Mouse (Mus musculus) WW6 (cell line): ENCODE data around the gene Dhh.

Experiments
- DNase-seq: peaks from one replicate; pipeline ENCODE4 v3.0.0-alpha.2; 2013; ENCODE audit warnings: low read depth, low spot score

Gene Dhh

DNA sequence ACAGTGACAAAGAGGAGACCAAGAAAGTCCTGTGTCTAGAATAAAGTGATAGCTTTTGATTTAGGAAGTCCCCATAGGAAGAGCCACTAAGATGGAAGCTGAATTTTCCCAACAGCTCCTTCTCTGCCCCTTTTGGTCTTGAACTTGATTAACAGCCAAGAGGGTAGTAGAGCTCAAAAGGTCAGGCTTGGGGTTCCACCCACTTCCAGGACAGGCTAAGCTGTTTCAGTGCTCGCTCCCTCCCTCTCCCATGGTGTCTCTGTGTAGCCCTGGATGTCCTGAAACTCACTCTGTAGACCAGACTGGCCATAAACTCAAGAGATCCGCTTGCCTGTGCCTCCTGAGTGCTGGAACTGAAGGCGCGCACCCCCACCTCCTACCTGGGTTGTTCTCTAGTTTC lies 17.7 kb upstream of the Dhh start:
- DNase-seq = no peak

DNA sequence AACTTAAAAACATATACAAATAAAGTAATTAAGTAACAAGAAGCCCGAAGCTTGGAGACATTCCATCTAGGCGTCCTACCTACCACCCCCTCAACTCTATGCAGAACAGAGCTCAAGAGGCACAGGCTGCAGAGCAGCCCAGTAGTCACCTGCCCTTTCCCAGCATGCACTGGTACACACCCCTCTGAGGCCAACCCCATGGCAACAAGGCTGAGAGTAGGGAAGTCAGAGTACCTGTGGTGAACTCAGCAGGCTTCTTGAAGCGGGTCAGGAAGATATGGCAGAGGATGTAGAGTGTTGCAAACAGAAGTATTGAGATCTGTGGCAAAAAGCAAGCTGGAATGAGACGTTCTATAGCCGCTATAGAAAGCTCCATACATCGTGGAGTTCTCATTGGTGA lies 16.6 kb upstream of the Dhh start:
- no peak for DNase-seq

DNA sequence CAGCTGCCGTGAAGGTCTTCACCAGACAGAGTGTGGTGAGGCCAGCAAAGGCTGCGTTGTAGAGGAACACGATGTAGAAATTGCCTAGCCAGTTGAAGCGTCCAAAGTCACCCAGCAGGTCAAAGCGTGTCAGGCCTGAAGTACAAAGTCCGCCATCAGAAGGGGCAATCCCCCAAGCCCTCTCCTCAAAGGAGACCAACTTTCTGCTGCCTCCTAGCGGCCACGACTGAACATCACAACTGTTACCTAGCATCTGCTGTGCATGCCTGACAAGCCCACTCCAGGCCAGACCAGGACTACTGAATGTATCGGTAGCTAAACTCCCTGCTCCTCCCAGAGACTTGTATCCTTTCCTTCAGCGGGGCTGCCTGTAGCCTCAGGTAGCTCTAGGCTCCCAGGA lies 6.4 kb upstream of the Dhh start:
- no peak for DNase-seq

DNA sequence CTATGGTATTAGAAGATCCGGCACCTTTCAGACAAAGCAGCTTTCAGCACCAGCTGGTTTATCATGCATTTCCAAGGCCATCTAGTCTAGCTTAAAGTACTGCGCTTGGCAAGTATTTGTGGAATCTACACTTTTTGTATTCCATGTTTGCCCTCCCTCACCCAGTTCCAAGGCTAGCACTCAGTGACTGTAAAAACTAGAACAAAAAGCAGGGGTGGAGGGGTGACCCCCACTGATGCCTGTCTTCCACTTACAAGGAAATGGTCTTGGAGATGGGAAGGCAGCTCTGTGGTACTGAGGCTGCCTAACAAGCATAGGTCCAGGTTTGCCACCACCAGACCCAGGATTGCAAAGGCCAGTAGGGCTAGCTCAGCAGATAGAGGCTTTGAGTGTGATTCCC lies 4.3 kb upstream of the Dhh start:
- DNase-seq = no peak

DNA sequence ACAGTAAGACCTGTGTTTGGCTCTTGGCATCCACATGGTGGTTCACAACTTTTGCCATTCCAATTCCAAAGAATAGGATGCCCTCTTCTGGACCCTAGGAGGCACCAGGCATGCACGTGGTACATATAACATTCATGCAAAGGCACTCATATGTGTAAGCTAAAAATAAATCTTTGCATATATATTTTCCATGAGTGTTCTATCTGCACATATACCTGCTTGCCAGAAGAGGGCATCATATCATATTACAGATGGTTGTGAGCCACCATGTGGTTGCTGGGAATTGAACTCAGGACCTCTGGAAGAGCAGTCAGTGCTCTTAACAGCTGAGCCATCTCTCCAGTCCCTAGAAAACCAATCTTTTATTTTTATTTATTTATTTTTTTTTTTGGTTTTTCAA lies 3.2 kb upstream of the Dhh start:
- no peak for DNase-seq

DNA sequence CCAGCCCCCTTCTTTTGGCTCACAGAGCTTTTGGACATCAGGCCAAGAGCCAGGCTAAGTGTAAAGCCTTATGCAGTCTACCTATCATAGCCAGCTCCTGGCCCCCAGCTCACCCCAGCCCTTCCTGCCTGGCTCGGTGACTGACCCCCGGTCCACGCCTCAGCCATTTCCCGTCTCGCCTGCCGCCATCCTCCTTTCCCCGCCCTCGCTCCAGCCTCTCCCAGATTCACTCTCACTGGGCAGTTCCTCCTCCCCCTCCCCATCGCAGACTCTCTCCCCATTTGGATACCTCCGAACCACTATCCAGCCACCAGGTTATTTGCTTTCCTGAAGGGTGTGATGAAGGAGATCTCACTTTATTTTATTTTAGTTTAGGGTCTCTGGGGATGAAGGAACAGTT lies 845 bp downstream of the Dhh start:
- no peak for DNase-seq

DNA sequence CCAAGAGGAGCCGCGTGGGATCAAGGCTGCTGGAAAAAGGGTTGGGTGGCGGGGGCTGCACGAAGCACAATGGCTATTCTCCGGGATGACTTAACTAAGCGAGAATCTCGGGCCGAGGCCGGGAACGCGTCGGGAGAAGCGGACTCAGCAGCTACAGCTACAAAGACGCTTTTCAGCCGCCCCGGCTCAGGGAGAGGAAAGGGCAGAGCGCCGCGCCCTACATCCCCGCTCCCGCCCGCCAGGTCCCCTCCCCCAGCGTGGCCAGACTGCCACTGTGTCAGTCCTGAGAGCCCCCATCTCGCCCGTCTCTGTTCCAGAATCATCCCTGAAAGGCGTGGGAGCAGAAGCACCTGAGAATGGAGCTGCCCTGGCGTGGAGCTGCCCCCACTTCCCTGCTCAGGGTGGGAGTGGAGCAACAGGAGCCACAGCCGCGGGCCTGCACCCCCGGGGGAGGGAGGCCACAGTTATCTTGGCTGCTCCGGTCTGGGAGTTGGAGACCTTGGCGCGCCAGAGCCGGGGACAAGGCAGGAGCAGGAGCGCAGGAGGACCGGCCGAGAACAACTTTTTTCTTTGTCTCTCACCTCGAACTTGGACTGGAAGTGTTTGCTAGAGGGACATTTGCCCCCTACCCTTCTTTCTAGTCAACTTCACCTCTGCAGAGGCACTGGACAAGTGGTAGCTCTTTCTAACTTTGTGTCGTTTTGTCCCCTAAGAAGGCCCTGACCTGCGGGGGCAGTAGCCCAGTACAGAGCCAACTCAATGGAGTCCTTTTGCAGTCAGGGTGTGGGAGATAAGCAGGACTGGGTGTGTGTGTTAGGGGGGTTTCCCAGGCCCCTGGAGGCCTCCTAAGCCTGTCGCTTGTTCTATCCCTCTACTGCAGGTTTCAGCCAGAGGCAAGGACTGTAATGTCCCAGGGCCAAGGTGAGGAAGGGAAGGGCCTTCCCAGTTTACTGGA lies 2.4 kb downstream of the Dhh start:
- no peak for DNase-seq

DNA sequence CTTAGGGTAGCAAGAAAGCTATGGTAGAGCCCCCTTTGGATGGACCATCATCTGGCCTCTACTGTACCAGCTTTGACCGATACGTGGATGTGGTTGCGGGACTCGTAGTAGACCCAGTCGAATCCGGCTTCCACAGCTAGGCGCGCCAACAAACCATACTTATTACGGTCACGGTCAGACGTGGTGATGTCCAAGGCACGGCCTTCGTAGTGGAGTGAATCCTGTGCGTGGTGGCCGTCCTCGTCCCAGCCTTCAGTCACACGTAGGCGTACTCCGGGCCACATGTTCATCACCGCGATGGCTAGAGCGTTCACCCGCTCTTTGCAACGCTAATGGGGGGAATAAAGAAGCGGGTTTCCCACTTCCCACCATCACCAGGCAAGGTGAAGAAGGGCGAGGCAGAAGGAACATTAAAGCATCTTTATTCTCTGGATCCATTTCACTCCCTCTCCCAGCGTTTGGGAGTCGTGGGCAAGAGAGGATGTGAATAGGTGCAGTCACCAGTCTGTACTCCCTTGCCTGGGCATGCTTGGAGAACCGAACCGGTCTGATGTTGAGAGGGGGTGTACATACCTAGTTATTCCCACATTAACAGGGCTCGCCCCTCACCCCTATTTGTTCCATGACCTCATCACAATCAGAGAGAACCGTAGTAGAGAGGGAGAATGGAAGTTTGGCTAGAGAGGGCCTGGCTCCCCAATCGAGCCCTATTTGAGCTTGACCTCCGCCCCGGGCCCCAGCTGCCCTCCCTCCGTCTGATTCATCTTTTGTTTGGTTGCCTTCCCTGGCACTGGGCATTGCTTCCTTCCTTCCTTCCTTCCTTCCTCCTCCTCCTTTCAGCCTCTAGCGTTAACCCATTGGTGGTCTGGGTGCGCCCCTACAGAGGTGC lies 3.4 kb downstream of the Dhh start:
- DNase-seq = no peak

DNA sequence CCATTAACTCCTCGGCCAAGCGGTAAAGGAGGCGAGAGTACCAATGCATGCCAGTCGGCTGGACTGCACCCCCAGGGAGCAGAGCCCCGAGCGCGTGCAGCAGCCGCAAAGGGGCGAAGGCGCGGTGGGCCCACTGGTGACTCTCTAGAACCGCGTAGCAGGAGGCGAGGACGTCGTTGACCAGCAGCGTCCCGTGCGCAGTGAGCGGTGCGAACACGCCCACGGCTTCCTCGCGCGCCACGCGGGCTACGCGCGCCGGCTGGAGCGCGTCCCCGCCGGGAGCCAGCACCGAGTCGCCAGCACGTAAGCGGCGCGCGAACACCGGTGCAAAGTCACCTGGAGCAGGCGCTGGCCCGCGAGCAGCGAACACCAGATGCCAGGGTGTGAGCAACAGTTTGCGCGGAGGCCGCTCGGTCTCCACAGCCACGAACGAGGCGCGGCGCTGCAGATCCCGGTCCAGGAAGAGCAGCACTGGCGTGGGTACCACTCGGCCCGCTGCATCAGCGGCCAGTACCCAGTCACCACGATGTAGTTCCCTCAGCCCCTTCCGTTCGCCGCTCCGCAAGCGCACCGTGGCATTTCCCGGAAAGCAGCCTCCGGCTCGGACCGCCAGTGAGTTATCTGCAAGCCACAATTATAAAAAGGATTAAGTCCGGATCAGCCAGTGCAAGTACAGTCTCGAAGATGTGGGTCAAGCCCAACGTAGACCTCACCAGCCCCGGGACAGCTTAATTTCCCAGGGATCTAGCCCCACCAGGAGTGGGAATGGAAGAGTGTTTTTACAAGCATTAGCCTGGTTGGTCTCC lies 4.2 kb downstream of the Dhh start, which contains the start of gene Rhebl1:
Gene Rhebl1, minus strand, starts transcription at position 601 of the 806 bp plus-strand sequence.
- no peak for DNase-seq

DNA sequence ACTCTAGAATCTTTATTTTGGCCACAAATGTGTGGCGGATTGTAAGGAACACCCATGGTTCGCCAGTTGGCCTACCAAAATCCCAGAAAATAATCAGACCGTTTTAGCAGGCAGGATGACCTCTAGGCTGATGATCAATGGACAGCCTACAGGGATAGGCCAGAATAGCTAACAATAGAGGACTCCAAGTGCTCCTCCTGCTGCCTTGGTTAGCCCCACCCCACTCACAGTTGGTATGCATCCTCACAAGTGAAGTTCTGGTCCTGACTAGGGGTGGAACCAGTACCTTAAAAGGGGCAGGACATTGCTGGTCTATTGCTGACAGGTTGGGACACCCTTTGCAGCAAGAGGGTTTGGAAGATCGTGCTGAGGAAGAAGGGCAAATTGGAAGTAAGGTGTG lies 5.3 kb downstream of the Dhh start:
- no peak for DNase-seq

DNA sequence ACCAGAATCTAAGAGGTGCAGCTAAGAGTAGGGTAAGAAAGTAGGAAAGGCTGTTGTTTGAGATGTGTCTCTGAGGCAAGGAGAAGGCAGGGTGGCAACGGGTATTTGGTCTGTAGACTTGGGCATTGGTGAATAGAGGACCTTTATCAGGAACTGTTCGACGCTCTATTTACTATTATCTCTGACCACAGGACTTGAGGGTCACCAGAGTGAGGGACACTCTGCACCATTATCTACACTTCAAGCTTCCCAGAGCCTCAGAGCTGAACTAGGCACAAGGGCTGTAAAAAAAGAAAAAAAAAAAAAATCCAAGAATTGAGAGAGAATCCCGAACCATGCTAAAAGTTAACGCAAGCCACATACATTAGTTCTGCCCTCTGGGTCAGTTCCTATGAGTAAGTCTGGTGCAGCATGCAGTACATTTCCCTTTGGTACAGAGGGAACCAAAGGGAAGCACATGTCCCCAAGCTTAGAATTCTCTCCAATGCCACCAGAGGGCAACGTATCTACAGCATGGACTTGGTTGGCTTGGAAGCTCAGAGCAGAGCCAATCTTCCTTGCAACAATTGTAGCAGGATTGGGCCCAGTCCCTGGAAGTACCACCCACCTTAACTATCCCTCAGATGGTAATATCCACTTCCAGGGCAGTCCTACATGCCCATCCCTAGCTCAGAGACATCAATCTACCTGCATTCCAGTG lies 6.3 kb downstream of the Dhh start:
- DNase-seq = no peak

DNA sequence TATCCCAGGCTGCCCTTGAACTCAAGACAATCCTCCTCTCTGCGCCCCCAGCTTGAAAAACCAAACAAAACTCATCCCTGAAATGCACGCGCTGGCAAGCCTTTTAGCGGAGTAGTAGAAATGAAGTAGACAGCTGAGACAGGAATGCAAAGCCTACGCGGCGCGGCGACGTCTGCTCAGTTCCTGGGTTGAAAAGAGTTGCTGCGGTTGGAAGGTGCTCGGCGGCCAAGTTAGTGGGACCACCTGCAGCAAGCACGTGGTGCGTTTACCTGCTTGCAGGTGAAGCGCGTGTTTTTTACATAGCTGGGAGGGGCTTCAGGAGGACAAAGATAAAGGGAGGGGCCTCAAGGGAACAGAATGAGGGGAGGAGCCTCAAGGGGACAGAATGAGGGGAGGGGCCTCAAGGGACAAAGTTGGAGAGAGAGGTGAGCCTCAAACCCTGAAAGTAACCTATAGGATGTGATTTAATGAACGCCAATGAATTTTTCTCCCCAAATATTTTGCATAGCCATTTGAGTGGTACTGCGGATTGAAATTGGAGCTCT lies 7.1 kb downstream of the Dhh start:
- no peak for DNase-seq

DNA sequence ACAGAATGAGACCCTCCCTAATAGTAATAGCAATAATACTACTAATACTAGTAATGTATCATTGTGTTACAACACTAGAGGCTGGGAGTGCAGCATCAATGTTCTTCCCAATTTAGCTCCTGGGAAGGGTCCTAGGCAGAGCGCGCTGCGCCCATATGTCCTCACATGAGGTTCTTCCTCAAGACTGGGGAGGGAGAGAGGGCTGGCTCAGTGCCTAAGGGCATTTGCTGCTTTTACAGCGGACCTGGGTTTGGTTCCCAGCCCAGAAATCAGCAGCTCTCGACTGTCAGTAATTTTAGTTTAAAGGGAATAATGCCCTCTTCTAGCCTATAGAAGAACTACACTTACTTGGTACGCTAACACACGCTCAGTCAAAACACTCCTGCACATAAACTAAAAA lies 10.8 kb downstream of the Dhh start:
- DNase-seq = no peak

DNA sequence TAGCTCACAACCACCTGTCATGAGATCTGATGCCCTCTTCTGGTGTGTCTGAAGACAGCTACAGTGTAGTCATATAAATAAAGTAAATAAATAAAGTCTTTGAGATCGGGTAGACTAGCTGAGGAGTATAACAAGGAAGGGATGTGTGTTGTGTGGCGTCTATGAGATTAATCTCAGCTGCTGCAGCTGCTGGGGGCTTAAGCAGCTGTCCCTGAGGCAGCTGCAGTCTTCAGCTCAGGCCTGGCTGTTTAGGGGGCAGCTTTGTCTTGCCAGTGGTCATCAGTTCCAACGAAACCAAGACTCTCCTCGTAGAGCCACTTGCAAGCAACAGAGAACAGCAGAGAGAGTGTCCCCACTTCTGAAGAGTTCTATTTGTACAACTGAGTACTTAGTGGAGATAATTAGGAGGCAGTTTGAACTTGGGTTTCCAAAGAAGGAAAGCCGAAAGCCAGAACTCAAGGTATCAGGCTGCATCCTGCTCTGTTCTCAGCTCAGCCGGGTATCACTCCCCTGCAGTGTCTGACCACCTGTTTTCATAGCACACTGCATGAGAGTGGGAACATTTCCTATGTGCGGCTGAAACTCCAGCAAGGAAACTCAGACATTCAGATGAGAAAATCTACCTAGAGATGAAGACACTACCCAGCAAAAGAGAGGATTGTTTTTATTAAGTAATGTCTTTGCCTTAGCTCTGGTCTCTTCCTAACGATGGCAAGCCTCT lies 11.5 kb downstream of the Dhh start:
- no peak for DNase-seq

DNA sequence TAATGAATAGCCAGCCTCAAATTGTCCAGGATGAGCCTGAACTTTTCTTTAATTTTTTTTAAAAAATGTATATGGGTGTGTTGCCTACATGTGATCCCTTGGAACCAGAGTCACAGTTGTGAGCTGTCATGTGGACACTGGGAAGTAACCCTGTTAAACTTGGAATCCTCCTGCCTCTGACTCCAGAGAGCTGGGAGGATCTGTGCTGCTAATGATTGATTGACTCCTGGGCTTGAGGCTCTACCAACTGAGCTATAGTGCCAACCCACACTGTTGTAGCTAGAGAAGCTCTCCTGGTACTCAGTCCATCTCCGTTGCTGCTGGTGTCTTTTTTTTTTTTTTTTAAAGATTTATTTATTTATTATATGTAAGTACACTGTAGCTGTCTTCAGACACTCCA lies 14.2 kb downstream of the Dhh start:
- DNase-seq = no peak

DNA sequence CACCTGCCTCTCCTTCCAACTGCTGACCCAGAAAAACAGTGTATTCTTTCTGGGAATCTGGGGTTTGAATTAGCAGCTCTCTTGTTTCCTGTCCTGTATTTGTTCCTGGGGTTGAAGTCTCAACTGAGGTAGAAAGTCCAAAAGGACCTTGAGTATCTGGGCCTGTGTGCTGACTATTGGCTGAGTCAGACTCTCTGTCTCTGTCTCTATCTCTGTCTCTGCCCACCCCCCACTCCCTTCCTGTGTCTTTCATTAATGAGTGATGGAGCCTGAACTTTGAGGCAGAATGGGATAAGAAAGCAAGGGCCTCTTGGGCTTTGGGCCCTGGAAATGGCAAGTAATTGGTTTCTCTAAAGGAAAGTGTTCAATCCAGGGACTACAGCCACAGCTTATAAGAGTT lies 14.7 kb downstream of the Dhh start:
- no peak for DNase-seq

DNA sequence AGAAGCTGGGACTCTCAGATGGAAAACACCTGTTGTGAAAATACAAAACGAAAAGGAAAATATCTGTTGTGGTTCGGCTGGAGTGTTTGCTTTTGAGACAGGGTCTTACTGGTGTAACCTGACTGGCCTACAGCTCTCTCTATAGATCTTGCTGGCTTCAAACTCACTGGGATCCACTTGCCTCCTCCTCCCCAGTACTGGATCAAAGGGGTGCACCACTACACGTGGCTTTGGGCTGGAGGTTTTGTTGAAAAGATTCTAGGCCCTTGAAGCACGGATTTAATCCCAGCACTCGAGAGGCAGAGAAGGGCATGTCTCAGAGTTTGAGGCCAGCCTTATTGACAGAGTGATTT lies 16.7 kb downstream of the Dhh start:
- DNase-seq = no peak

DNA sequence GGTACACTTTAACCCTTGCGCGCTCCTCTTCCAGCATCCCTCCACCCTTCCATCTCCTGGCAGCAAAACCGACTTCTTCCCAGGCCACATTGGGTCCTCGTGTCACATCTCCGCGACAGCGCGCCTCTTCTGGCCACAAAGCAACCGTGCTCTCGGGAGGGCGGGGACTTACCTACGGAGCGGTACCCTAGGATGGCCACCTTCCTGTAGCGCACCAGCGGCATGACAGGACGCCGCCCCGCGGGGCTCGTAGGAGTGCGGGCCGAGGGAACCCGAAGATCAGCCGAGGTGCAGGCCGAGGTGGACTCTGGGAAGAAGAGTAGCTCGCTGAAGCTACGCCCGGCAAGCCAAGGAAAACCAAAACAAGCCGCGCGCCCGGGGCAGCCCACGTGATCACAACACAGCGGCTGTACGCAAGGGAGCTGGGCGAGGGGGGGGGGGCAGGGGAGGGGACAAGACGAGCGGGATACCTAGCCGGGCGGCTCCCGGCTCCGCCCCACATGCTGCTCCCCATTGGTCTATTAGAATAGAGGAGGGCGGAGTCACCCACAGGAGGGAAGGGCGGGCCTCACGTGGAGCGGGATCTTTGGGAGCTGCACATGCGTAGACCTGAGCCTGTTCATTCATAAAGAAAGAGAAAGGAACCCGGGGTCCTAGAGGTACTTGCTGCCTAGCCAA lies 17.2 kb downstream of the Dhh start:
- DNase-seq = peak; percentile 89

DNA sequence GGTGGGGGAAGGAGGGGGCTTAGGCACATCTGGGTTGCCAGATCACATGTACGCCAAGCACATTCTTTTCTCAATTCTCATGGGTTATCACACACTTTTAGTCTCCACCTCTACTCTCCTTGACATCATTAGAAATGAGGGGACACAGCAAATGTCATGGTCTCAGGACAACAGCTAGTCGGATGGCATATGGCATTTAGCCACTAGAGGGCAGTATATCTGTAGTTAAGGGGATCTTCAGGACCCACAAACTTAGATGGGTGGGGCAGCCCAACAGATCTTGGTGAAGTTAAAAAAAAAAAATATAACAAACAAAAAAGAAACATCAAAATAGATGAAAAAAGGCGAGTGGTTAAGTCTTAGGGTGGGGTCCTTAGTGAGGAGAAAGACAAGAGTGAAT lies 21.0 kb downstream of the Dhh start:
- no peak for DNase-seq
